ENCODE assay signal across 14 mouse cellular contexts in the genomic region with DNA sequence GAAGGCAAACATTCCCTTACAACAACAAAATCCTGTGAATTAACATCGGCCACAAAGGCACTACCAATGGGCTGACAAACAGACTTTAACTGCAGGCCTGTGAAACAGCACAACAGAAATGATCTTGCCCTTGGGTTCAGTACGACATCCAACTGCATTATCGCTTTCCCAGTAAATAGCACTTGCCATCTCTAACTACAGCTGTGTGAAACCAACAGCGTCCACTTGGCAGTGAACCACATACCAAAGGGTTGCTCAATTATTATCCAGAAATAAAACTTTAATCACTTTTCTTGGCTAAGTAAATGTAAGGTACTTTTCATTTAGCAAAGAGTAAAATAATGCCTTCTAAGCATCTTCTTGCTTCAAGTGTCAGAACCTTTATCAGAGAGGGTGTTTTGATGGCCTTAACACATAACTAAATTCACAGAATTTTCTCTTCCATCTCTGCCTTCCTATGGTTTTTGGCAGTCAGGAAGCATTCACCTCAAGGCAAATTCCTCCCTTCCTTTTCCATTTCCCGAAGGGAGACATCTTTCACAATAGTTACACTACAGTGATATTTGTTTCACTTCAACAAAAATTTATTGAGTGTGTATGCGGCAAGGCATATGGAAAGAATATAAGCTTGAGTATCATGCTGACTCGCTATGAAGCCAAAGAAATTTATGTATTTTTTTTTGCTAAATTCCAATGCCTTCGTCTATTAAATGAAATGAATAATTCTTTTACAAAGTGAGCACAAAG.
A peak's percentile ranks its signal among the peaks of the same experiment; 100 is the strongest.
DNase-seq lines count a peak whose midpoint lies in the region; ATAC-seq and TF ChIP-seq lines count a peak whose summit lies in the region.
"Had no signal": no experiment of that assay in that cellular context is flagged by ENCODE, and none has a peak within 500 bp of the region (broad histone marks: within the 10 kb centered on the region; RNA-seq: fewer than 3 reads in every experiment).

No protein-coding gene starts in this region.

- no peak for ATAC-seq in kidney, embryonic 15.5 days (replicated peaks; ENCODE audit: low FRiP score)
- peak; percentile 77; the same call in 1 of the 2 replicates for ATAC-seq in lung, embryonic 15.5 days (ENCODE audit: borderline replicate concordance, extremely low read depth, low FRiP score, low TSS enrichment)
- ATAC-seq: intestine, embryonic 15.5 days had no signal

- peak overlapping the region; percentile 64; the same call in 1 of the 2 replicates for H3K27ac ChIP-seq in kidney, adult 2 months (ENCODE audit: insufficient read depth, low read depth, low read length)
- H3K27ac ChIP-seq in kidney, embryonic 15.5 days, result no peak overlapping the region
- H3K27ac ChIP-seq in lung, embryonic 15.5 days, result peak overlapping the region; percentile 45; the same call in 1 of the 2 replicates
- H3K27ac ChIP-seq: forebrain, embryonic 12.5 days; intestine, embryonic 15.5 days; limb, embryonic 12.5 days had no signal

- H3K27me3 ChIP-seq in kidney, adult 2 months (replicated peaks; ENCODE audit: control insufficient read depth, insufficient read depth, low read length), result no peaks in the 10 kb centered on the region
- no peaks in the 10 kb centered on the region for H3K27me3 ChIP-seq in kidney, embryonic 15.5 days
- H3K27me3 ChIP-seq in lung, embryonic 15.5 days, result no peaks in the 10 kb centered on the region
- H3K27me3 ChIP-seq: forebrain, embryonic 12.5 days; intestine, embryonic 15.5 days; limb, embryonic 12.5 days had no signal

- TF ChIP-seq POLR2A in kidney, adult 2 months (IDR thresholded peaks at IDR 0.05; ENCODE audit: low read depth, low read length), result no peak

- peaks cover 8% of the 10 kb centered on the region; the same call in 1 of the 2 replicates for H3K4me1 ChIP-seq in kidney, adult 2 months (ENCODE audit: control insufficient read depth, insufficient read depth, low read length)
- 0 out of 2 replicates have a peak, but pooled peaks cover 6% of the 10 kb centered on the region for H3K4me1 ChIP-seq in kidney, embryonic 15.5 days
- H3K4me1 ChIP-seq in lung, embryonic 15.5 days, result peaks cover 10% of the 10 kb centered on the region
- H3K4me1 ChIP-seq: forebrain, embryonic 12.5 days; intestine, embryonic 15.5 days; limb, embryonic 12.5 days had no signal

- intact Hi-C loops in left cerebral cortex, postnatal 4 days (cut with DNase I), result no loop called here
- intact Hi-C loops in left cerebral cortex, postnatal 10 days (cut with DNase I), result no loop called here

- TF ChIP-seq CTCF in kidney, adult 2 months (conservative IDR thresholded peaks at IDR 0.05; ENCODE audit: insufficient read depth, insufficient read length, low read depth, low read length), result no peak

- peak; percentile 85 for DNase-seq in kidney, adult 2 months
- peak; percentile 74 for DNase-seq in adipocyte (ENCODE audit: low spot score)
- peak; percentile 53 for DNase-seq in gastrocnemius, postnatal 25 days
- no peak for DNase-seq in cerebellum, adult 11 months
- no peak for DNase-seq in left cerebral cortex, postnatal 4 days
- DNase-seq in left cerebral cortex, postnatal 10 days (ENCODE audit: extremely low spot score in 1 of 2, low spot score in 2 of 2), result no peak
- DNase-seq: cerebellum, adult 9-10 months; right cerebral cortex, postnatal 4 days; thymus, adult 2 months had no signal

- H3K36me3 ChIP-seq in kidney, adult 2 months (ENCODE audit: control insufficient read depth, insufficient read depth, low read length), result no peaks in the 10 kb centered on the region
- no peaks in the 10 kb centered on the region for H3K36me3 ChIP-seq in kidney, embryonic 15.5 days
- H3K36me3 ChIP-seq in lung, embryonic 15.5 days, result no peaks in the 10 kb centered on the region
- H3K36me3 ChIP-seq: forebrain, embryonic 12.5 days; intestine, embryonic 15.5 days; limb, embryonic 12.5 days had no signal

- no peak overlapping the region for H3K4me3 ChIP-seq in kidney, adult 2 months (ENCODE audit: insufficient read depth, low read depth, low read length)
- H3K4me3 ChIP-seq in kidney, embryonic 15.5 days (replicated peaks), result no peak overlapping the region
- no peak overlapping the region for H3K4me3 ChIP-seq in lung, embryonic 15.5 days
- H3K4me3 ChIP-seq: forebrain, embryonic 12.5 days; intestine, embryonic 15.5 days; limb, embryonic 12.5 days had no signal

- H3K4me2 ChIP-seq in kidney, embryonic 15.5 days, result no peak overlapping the region
- H3K4me2 ChIP-seq in lung, embryonic 15.5 days, result no peak overlapping the region
- H3K4me2 ChIP-seq: forebrain, embryonic 12.5 days; intestine, embryonic 15.5 days; limb, embryonic 12.5 days had no signal

- WGBS in kidney, adult 2 months, result 48% methylated on average over 8 of the region's 8 CpGs
- WGBS in kidney, embryonic 15.5 days, result 76% methylated on average over 8 of the region's 8 CpGs
- WGBS in lung, embryonic 15.5 days, result 47% methylated on average over 8 of the region's 8 CpGs

- H3K9me3 ChIP-seq in kidney, embryonic 15.5 days (replicated peaks), result no peaks in the 10 kb centered on the region
- H3K9me3 ChIP-seq in lung, embryonic 15.5 days, result no peaks in the 10 kb centered on the region
- H3K9me3 ChIP-seq: forebrain, embryonic 12.5 days; intestine, embryonic 15.5 days; limb, embryonic 12.5 days had no signal

- no peak overlapping the region for H3K9ac ChIP-seq in kidney, embryonic 15.5 days
- H3K9ac ChIP-seq in lung, embryonic 15.5 days, result no peak overlapping the region
- H3K9ac ChIP-seq: forebrain, embryonic 12.5 days; intestine, embryonic 15.5 days; limb, embryonic 12.5 days had no signal

Comparison
In these comparisons a context has a peak if more than half of its experiments do, and no peak if none do; other contexts are left out.
1. DNase-seq: peak in kidney, adult 2 months (single experiment), adipocyte (single experiment) and gastrocnemius, postnatal 25 days (single experiment); none in cerebellum, adult 11 months (single experiment), left cerebral cortex, postnatal 4 days (single experiment) and left cerebral cortex, postnatal 10 days (0 of 2).